Mouse (Mus musculus) limb, embryonic 13.5 days (tissue): ENCODE measurements around the gene Igfbp3. TPM values are rescaled to one million over a fixed set of nuclear protein-coding genes. Genes with fewer than 3 reads are reported as not detected.

ENCODE experiments used
- polyA plus RNA-seq: library from polyadenylated mRNA; unstranded; fragments of >200 nt; fragmentation: Nextera tagmentation; extraction: Ambion mirVana; gene quantifications from 2 replicates; pipeline ENCODE4 v1.2.1, GENCODE M21; 2015

Igfbp3 gene
- polyA plus RNA-seq, 1 experiment from 2014 or later, result 164 TPM

Other genes with a start within 250 kb of the Igfbp3 start
- 1.0 and 1.1 TPM in 2 replicates for gene Adcy1, start 150.4 kb downstream of the Igfbp3 start, polyA plus RNA-seq
- 0.19 TPM in 1 of 2 replicates, not detected in the other for gene Gm11985, start 25.4 kb downstream of the Igfbp3 start, polyA plus RNA-seq
- gene Igfbp1, start 16.1 kb downstream of the Igfbp3 start, polyA plus RNA-seq, result 2.3 and 3.6 TPM in 2 replicates